Mouse (Mus musculus) spleen, embryonic (tissue): ENCODE results near the gene 1700129C05Rik.

Source experiments
- CTCF ChIA-PET: fragments of 350-600 bp; sonication (Branson Sonifier 250); formaldehyde crosslinking; loops from one replicate; lab custom pipeline; 2022; lab: Charles Lee

The 1700129C05Rik gene

GRCm38 (mm10) chr14:59142793-59143192, at the start of gene 1700129C05Rik:
Gene 1700129C05Rik, minus strand, starts transcription at chr14:59142893.
- CTCF ChIA-PET: interaction anchor here (0.6 kb wide), 1 partner anchor 28 kb away, joined by 3 read pairs; no protein-coding TSS in a partner anchor

GRCm38 (mm10) chr14:59186121-59186520, 43.4 kb upstream of the 1700129C05Rik start:
- CTCF ChIA-PET: no interaction called here

- CTCF ChIA-PET: no interaction called here
Observed at GRCm38 (mm10) chr14:59185514-59185913, 42.8 kb upstream of the 1700129C05Rik start.

GRCm38 (mm10) chr14:59182732-59183131, 40.0 kb upstream of the 1700129C05Rik start:
- CTCF ChIA-PET: no interaction called here

- CTCF ChIA-PET: no interaction called here
Observed at GRCm38 (mm10) chr14:59178649-59179048, 36.0 kb upstream of the 1700129C05Rik start, which contains the start of gene Gm5142. Gene Gm5142, minus strand, starts transcription at chr14:59178749.

- CTCF ChIA-PET: no interaction called here
Observed at GRCm38 (mm10) chr14:59157016-59157698, 14.5 kb upstream of the 1700129C05Rik start.

- CTCF ChIA-PET: interaction anchor here (0.6 kb wide), 1 partner anchor 16 kb away, joined by 4 read pairs; no protein-coding TSS in a partner anchor
Observed at GRCm38 (mm10) chr14:59155589-59155988, 12.9 kb upstream of the 1700129C05Rik start.

GRCm38 (mm10) chr14:59114281-59114680, 28.4 kb downstream of the 1700129C05Rik start:
- CTCF ChIA-PET: interaction anchor here (0.6 to 0.7 kb wide), 2 partner anchors 28 to 1271 kb away, joined by 3 read pairs; partner anchors contain the start of gene 1700129C05Rik

- CTCF ChIA-PET: no interaction called here
Observed at GRCm38 (mm10) chr14:59104006-59104605, 38.6 kb downstream of the 1700129C05Rik start.

GRCm38 (mm10) chr14:59093601-59094000, 49.1 kb downstream of the 1700129C05Rik start:
- CTCF ChIA-PET: no interaction called here

GRCm38 (mm10) chr14:59084396-59084795, 58.3 kb downstream of the 1700129C05Rik start:
- CTCF ChIA-PET: no interaction called here
